Mouse (Mus musculus) E14TG2a.4 (cell line): ENCODE results near the gene H2-M1.

Experiments used
- H3K27me3 ChIP-seq: 2 replicates; pipeline ENCODE4 v1.6.1; 2014; ENCODE audit warnings: low read length, control low read depth; ENCODE audit not compliant: insufficient read depth
- H3K36me3 ChIP-seq: 2 replicates; pipeline ENCODE4 v1.6.1; 2014; ENCODE audit warnings: low read length, control low read depth; ENCODE audit not compliant: insufficient read depth
- H3K4me1 ChIP-seq: replicated peaks from 2 replicates; pipeline ENCODE4 v1.6.1; 2014; ENCODE audit warnings: low read depth, low read length, control low read depth
- H3K4me3 ChIP-seq: replicated peaks from 2 replicates; pipeline ENCODE4 v1.5.1; 2014; ENCODE audit warnings: mild to moderate bottlenecking, low read length
- H3K9me3 ChIP-seq: 2 replicates; pipeline ENCODE4 v1.6.1; 2014; ENCODE audit warnings: low read length, control low read depth
- CTCF ChIP-seq: conservative IDR thresholded peaks from 2 replicates; pipeline ENCODE4 v1.5.1; 2014; ENCODE audit warnings: low read length
- NANOG ChIP-seq: IDR thresholded peaks from 2 replicates; pipeline ENCODE4 v1.6.1; 2014; ENCODE audit warnings: borderline replicate concordance, low read length, mixed read lengths
- POU5F1 ChIP-seq: IDR thresholded peaks from 2 replicates; pipeline ENCODE4 v1.6.1; 2014; ENCODE audit warnings: low read length, borderline replicate concordance

Gene H2-M1

GRCm38 (mm10) chr17:36672119-36672518, at the start of gene H2-M1:
Gene H2-M1, minus strand, starts transcription at chr17:36672219.
- TF ChIP-seq CTCF: no peak
- no peak for TF ChIP-seq POU5F1
- TF ChIP-seq NANOG: no peak
- Histone ChIP-seq H3K4me1 (no peaks in the 10 kb centered on the region), H3K36me3 (no peaks in the 10 kb centered on the region), H3K4me3 (no peak within 1 kb of the TSS), H3K9me3 (no peaks in the 10 kb centered on the region), H3K27me3 (no peaks in the 10 kb centered on the region)

GRCm38 (mm10) chr17:36697693-36698092, 25.7 kb upstream of the H2-M1 start:
- no peaks in the 10 kb centered on the region for H3K36me3 ChIP-seq
- no peaks in the 10 kb centered on the region for H3K27me3 ChIP-seq
- no peak overlapping the region for H3K4me3 ChIP-seq
- no peaks in the 10 kb centered on the region for H3K4me1 ChIP-seq
- no peak for TF ChIP-seq NANOG
- no peak for TF ChIP-seq CTCF
- no peak for TF ChIP-seq POU5F1
- peaks cover 10% of the 10 kb centered on the region for H3K9me3 ChIP-seq

- Histone ChIP-seq H3K36me3 (no peaks in the 10 kb centered on the region), H3K4me3 (no peak within 1 kb of the TSS), H3K4me1 (no peaks in the 10 kb centered on the region), H3K9me3 (no peaks in the 10 kb centered on the region), H3K27me3 (no peaks in the 10 kb centered on the region)
- TF ChIP-seq POU5F1 (no peak), NANOG (no peak), CTCF (no peak)
These were observed 29.5 kb downstream of the H2-M1 start, which contains the start of gene H2-M9 for GRCm38 (mm10) chr17:36642566-36642965. Gene H2-M9, minus strand, starts transcription at chr17:36642666.
